Mouse (Mus musculus): ENCODE data around the gene Tap2.

Tap2 gene

GRCm38 (mm10) chr17:34217216-34217928 lies 14.0 kb downstream of the Tap2 start:
- DNase-seq = peak; percentile 7

DNA sequence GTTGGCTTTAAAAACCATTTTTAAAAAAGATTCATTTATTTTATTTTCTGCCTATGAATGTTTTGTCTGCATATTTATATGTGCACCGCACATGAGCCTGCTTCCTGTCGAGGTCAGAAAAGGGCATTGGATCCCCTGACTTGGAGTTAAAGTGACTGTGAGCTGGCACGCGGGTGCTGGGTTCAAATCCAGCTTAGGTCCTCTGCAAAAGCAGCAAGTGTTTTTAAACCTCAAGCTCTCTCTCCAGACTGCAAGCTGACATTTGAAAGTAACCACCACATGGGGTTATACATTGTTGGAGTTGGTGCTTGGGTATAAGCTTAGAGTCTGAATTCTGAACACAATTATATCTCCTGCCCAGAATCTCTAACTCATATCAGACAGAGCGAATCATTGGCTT lies 14.7 kb downstream of the Tap2 start:
- DNase-seq = peak; percentile 0 to 1

DNA sequence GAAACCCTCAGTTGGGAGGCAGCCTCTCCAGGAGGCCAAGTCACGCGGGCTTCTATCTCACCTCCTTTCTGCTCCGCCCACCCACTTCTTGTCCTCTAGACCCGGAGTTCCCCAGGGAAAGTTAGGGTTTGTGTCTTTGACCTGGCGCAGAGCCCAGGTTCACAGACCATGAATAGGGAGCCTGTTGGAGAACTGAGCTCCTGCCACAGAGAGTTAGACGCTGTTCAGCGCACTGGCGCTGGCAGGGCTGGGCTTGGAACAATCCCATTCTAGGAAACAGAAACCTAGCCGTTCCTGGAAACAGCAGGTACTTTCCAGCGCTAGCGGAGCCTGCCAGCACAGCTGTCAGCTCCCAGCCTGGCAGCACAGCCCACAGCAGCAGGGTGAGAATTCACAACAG lies 15.3 kb downstream of the Tap2 start:
- peak; percentile 12 to 16 for DNase-seq

- DNase-seq = peak; percentile 82 to 83
Observed at GRCm38 (mm10) chr17:34219096-34219495, 15.8 kb downstream of the Tap2 start.

- DNase-seq = peak; percentile 24 to 30
Observed at GRCm38 (mm10) chr17:34219801-34220200, 16.5 kb downstream of the Tap2 start.

GRCm38 (mm10) chr17:34220401-34220800 lies 17.1 kb downstream of the Tap2 start:
- DNase-seq = peak in 1 of 2 experiments; percentile 0

GRCm38 (mm10) chr17:34224816-34225215 lies 21.5 kb downstream of the Tap2 start:
- peak in 1 of 2 experiments; percentile 0 for DNase-seq

- DNase-seq = peak in 1 of 2 experiments; percentile 0
Observed at GRCm38 (mm10) chr17:34225426-34225825, 22.1 kb downstream of the Tap2 start.

- DNase-seq = peak; percentile 0
Observed at GRCm38 (mm10) chr17:34225911-34226310, 22.6 kb downstream of the Tap2 start.

GRCm38 (mm10) chr17:34230971-34231370 lies 27.6 kb downstream of the Tap2 start:
- peak; percentile 2 for DNase-seq

GRCm38 (mm10) chr17:34232021-34232420 lies 28.7 kb downstream of the Tap2 start:
- DNase-seq = peak; percentile 0

DNA sequence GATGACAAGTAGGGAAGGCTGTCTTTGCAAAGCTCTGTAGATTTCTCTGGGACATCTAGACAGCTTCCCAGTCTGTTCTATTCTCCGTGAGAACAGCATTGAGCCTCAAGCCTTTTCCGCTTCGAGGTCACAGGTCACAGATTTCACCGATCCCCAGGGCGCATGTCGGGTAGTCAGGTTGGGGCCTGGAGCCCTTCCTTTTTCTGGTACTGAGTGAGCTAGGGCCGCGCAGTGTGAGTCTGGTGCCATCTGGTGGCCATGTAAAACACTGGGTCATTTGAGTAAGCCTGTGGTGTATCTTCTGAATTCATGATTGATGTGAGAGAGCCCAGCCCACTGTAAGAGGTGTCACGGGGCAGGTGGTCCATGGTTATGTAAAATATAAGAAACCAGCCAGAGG lies 31.6 kb downstream of the Tap2 start:
- DNase-seq = peak; percentile 91 to 93

DNA sequence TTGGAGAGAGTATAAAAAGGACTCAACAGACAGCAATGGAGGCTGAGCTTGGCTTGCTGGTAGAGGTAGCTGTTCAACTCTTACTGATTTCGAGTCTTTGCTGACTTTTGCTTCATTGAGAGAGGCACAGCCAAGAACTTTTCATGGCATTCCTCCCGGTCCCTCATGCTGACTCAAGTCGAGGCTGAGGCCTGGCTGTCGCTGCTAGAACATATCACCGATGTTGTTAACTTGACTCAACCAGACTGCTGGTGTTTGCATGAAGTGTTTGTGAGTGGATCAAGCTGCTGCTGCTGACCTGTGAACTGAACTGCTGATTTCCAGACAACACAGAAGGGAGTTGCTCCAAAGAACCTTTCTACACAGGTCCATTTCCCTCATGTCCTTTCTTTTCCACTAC lies 33.4 kb downstream of the Tap2 start:
- peak; percentile 0 for DNase-seq

GRCm38 (mm10) chr17:34237741-34238140 lies 34.4 kb downstream of the Tap2 start:
- DNase-seq = peak; percentile 3 to 6

DNA sequence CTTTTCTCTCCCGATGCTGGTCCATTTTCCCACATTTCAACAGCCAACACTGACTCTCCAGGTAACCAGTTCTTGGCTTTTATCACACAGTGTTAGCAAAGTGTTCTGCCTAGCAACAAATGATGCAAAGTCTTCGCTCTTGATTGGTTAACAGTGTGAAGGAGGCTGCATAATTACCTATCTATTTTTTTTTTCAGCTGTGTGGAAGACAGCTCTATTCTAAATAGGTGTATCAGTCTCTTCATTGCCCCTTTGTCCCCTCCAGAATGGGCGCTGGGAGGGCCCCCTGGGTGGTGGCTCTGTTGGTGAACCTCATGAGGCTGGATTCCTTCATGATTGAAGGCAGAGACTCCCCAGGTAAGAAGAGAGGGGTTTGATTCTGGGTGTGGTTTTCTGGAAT lies 35.4 kb downstream of the Tap2 start, which contains the start of gene H2-Ob:
TSS of gene H2-Ob (plus strand) at position 198 of the 400 bp plus-strand sequence.
- DNase-seq = peak; percentile 79 to 86

GRCm38 (mm10) chr17:34239601-34240041 lies 36.3 kb downstream of the Tap2 start:
- peak; percentile 70 to 72 for DNase-seq

DNA sequence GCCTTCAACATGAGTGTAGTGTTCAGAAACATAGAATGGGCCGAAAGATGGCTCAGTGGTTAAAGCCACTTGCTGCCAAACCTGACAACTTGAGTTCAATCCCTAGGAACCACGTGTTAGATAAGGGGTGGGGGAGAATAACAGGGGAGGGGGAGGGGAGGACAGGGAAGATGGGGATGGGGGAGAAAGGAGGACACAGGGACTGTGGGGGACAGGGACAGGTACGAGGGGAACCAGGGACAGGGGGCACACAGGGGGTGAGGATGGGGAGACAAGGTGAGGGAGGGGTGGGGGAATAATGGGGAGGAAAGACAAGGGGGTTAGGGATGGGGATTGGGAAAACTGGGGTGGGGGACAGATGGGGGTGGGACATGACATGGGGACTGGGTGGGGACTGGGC lies 37.0 kb downstream of the Tap2 start:
- DNase-seq = no peak

GRCm38 (mm10) chr17:34240916-34241315 lies 37.6 kb downstream of the Tap2 start:
- peak; percentile 6 to 13 for DNase-seq

GRCm38 (mm10) chr17:34244656-34245055 lies 41.3 kb downstream of the Tap2 start:
- DNase-seq = peak in 1 of 2 experiments; percentile 2

DNA sequence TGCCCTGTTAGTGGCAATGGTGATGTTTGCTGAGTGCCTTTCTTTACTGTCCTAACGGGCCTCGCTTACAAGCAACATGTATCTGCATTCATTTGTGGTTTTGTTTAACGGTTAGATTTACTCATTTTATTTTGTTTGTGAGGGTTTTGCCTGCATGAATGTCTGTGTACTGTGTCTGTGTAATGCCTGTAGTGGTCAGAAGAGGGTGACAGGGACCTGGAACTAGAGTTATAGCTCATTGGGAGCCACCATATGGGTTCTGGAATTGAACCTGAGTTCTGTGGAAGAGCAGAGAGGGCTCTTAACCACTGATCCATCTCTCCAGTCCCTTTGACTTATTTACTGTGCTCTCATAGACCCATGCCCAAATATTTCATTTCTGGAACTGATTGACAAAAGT lies 43.7 kb downstream of the Tap2 start:
- DNase-seq = peak; percentile 40 to 42

DNA sequence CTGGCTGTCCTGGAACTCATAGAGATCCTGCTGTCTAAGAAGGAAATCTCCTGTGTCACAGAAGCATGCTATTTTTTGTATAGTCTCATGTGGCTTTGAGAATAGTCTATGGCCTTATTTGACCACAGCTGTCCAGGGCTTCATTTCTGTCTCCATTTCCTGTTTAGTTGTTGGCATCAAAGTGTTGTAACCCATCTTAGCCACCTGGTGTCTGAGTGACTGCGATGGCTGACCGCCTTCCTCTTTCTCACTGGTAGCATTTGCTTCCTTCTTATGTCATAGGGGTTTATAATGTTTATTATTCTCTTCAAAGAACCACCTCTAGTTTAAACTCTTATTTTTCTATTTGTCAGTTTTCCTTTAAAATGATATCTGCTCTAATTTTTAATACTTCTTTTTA lies 45.4 kb downstream of the Tap2 start:
- DNase-seq = peak; percentile 53 to 55

DNA sequence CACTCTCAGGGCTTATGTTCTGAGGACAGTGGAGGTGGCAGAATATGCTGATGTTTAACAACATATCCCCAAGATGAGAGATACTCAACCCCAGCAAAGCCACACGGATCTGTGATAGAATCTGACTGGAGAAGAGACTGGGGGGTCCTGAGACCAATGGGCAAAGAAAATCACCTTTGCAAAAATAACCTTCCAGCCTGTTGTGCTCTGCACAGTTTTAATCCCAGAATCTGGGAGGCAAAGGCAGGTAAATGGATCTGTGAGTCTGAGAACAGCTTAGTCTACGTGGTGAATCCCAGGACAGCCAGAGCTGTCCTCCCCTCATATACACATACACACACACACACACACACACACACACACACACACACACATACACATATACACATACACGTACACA lies 46.0 kb downstream of the Tap2 start:
- peak in 1 of 2 experiments; percentile 1 for DNase-seq

DNA sequence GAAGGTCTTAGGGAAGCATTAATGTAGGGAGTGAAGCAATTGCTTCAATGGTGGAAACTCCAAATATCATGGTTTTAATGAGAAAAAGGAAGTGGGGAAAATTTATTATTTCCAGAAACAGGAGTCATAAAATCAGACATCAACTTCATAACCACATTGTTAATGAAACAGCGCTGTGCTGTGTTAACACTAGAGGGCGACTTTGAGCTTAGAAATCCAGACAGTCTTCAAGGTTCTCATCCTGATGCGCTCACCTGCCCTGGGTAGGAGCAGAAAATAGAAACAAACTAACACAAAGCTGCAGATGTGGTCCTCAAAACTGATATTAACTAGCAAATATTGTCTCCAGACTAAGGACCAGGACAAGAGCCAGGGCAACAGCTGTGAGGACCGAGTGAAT lies 46.6 kb downstream of the Tap2 start:
- peak; percentile 70 to 75 for DNase-seq

GRCm38 (mm10) chr17:34251666-34252065 lies 48.3 kb downstream of the Tap2 start:
- peak in 1 of 2 experiments; percentile 37 for DNase-seq

- no peak for DNase-seq
Observed at GRCm38 (mm10) chr17:34256501-34256900, 53.2 kb downstream of the Tap2 start.

Data from B cell, adult 2 months (primary cell).